In genomic region chr3:94413031-94413679, GRCm38 (mm10) we compare ENCODE assay signal across 8 mouse cellular contexts. TPM values are rescaled to one million over a fixed set of nuclear protein-coding genes. Genes with fewer than 3 reads are reported as not detected.
DNase-seq lines count a peak whose midpoint lies in the region; ATAC-seq and TF ChIP-seq lines count a peak whose summit lies in the region.

Gene Tdrkh, plus strand, starts transcription at chr3:94413273.

- H3K9ac ChIP-seq in hindbrain, embryonic 12.5 days, result peak within 1 kb of the TSS; percentile 70
- no peak within 1 kb of the TSS for H3K9ac ChIP-seq in lung, postnatal 0 days (replicated peaks; ENCODE audit: low read depth)

- H3K4me1 ChIP-seq in hindbrain, embryonic 12.5 days, result peaks cover 14% of the 10 kb centered on the region
- peaks cover 11% of the 10 kb centered on the region for H3K4me1 ChIP-seq in lung, postnatal 0 days (ENCODE audit: insufficient read depth, low read depth, low read length)

- TF ChIP-seq CTCF in lung, postnatal 0 days (IDR thresholded peaks at IDR 0.05), result peak; percentile 48

- H3K27me3 ChIP-seq in hindbrain, embryonic 12.5 days, result no peaks in the 10 kb centered on the region
- H3K27me3 ChIP-seq in lung, postnatal 0 days (replicated peaks; ENCODE audit: insufficient read depth, low read length), result no peaks in the 10 kb centered on the region

- peak; percentile 98 for ATAC-seq in hindbrain, embryonic 12.5 days (ENCODE audit: low FRiP score)
- peak; percentile 99 for ATAC-seq in lung, postnatal 0 days

- TF ChIP-seq EP300 in lung, postnatal 0 days (IDR thresholded peaks at IDR 0.05), result no peak

- peak; percentile 97 for DNase-seq in T-cell, adult 2 months (ENCODE audit: low spot score)
- DNase-seq in cerebellum, postnatal 25 days, result peak; percentile 98
- peak; percentile 98 for DNase-seq in frontal cortex, postnatal 14 days (ENCODE audit: low spot score in 2 of 2)
- DNase-seq in layer of hippocampus, postnatal 10 days (ENCODE audit: low spot score in 2 of 2), result peak; percentile 96 to 97
- DNase-seq in lung, postnatal 0 days (ENCODE audit: low spot score), result peak; percentile 98
- DNase-seq in ovary, postnatal 10 days (ENCODE audit: low spot score), result peak; percentile 75
- peak; percentile 98 for DNase-seq in thymus, postnatal 0 days (ENCODE audit: low spot score)

- peak within 1 kb of the TSS; percentile 71 for H3K27ac ChIP-seq in hindbrain, embryonic 12.5 days
- H3K27ac ChIP-seq in lung, postnatal 0 days (ENCODE audit: low read length), result no peak within 1 kb of the TSS

- no peaks in the 10 kb centered on the region for H3K9me3 ChIP-seq in hindbrain, embryonic 12.5 days (replicated peaks)
- no peaks in the 10 kb centered on the region for H3K9me3 ChIP-seq in lung, postnatal 0 days (ENCODE audit: low read length)

- H3K36me3 ChIP-seq in hindbrain, embryonic 12.5 days, result no peaks in the 10 kb centered on the region
- H3K36me3 ChIP-seq in lung, postnatal 0 days (ENCODE audit: insufficient read depth, low read length), result no peaks in the 10 kb centered on the region

- H3K4me2 ChIP-seq in hindbrain, embryonic 12.5 days (replicated peaks), result peak within 1 kb of the TSS; percentile 93
- H3K4me2 ChIP-seq in lung, postnatal 0 days (replicated peaks; ENCODE audit: low read depth, low read length), result peak within 1 kb of the TSS; percentile 76

- peak within 1 kb of the TSS; percentile 57 for H3K4me3 ChIP-seq in hindbrain, embryonic 12.5 days
- peak within 1 kb of the TSS; percentile 33 for H3K4me3 ChIP-seq in lung, postnatal 0 days (ENCODE audit: low read depth, low read length)

- WGBS in hindbrain, embryonic 12.5 days, result 8% methylated on average over 52 of the region's 52 CpGs
- WGBS in lung, postnatal 0 days, result 9% methylated on average over 52 of the region's 52 CpGs

RNA-seq across cellular contexts. Expression of gene Tdrkh, which starts in this region (rescaled TPM):
- 48.7 and 52.1 TPM in 2 replicates for polyA plus RNA-seq in hindbrain, embryonic 12.5 days (2016; fragmentation: Nextera tagmentation; extraction: Ambion mirVana)
- 10 to 100 TPM; 43.9 to 47.7 TPM for total RNA-seq in layer of hippocampus, postnatal 10 days (2021)
- 2.1 and 4.7 TPM in 2 replicates for polyA plus RNA-seq in lung, postnatal 0 days (2015; fragmentation: Nextera tagmentation; extraction: Ambion mirVana)
- polyA plus RNA-seq in thymus, postnatal 0 days (2015; fragmentation: Nextera tagmentation; extraction: Ambion mirVana), result 34.3 and 39.1 TPM in 2 replicates
